Mouse (Mus musculus): Measurements from ENCODE around the gene Raf1. TPM values are rescaled to one million over a fixed set of nuclear protein-coding genes. Genes with fewer than 3 reads are reported as not detected.
A peak's percentile ranks its signal among the peaks of the same experiment; 100 is the strongest.

Gene Raf1
- polyA plus RNA-seq, 1 experiment from 2014 or later = 109 TPM

DNA sequence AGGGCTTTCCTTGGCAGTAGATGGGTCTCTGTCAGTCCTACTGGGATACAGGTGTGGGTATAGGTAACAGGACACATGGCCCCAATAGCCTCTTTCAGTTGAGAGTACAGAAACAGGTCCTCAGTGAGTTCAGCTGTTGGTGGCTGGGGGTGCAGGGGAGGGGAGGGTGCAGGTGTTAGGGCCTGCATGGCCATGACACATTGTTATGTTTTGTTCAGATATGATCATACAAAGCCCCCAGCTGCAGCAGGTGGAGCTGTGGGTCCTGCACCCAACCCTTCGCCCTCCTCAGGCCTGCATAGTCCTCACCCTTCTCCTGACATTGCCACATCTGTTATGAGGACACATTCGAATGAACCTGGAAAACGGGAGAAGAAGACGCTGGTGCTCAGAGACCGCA, 66.1 kb downstream of the Raf1 start:
- WGBS = 90% methylated on average over 5 of the region's 5 CpGs

GRCm38 (mm10) chr6:115609121-115609520, 67.3 kb downstream of the Raf1 start:
- Histone ChIP-seq H3K4me1 (replicated peaks) (peaks cover 10% of the 10 kb centered on the region; the same call in 1 of the 2 replicates), H3K27me3 (replicated peaks) (no peaks in the 10 kb centered on the region), H3K4me2 (no peak overlapping the region), H3K27ac (ENCODE audit: poor library complexity, severe bottlenecking) (no peak overlapping the region), H3K9ac (no peak overlapping the region), H3K36me3 (peaks cover 48% of the 10 kb centered on the region), H3K9me3 (replicated peaks) (no peaks in the 10 kb centered on the region), H3K4me3 (no peak overlapping the region)
- ATAC-seq (ENCODE audit: insufficient number of reproducible peaks, low FRiP score) = no peak
- 75% methylated on average over 3 of the region's 3 CpGs for WGBS

More for the DNA sequence above, 66.1 kb downstream of the Raf1 start:
- Histone ChIP-seq H3K9me3 (replicated peaks) (no peaks in the 10 kb centered on the region), H3K9ac (no peak overlapping the region), H3K4me3 (no peak overlapping the region), H3K4me2 (no peak overlapping the region), H3K36me3 (peaks cover 57% of the 10 kb centered on the region), H3K27me3 (replicated peaks) (no peaks in the 10 kb centered on the region), H3K27ac (ENCODE audit: poor library complexity, severe bottlenecking) (no peak overlapping the region), H3K4me1 (replicated peaks) (peaks cover 10% of the 10 kb centered on the region; the same call in 1 of the 2 replicates)
- no peak for ATAC-seq (ENCODE audit: insufficient number of reproducible peaks, low FRiP score)

DNA sequence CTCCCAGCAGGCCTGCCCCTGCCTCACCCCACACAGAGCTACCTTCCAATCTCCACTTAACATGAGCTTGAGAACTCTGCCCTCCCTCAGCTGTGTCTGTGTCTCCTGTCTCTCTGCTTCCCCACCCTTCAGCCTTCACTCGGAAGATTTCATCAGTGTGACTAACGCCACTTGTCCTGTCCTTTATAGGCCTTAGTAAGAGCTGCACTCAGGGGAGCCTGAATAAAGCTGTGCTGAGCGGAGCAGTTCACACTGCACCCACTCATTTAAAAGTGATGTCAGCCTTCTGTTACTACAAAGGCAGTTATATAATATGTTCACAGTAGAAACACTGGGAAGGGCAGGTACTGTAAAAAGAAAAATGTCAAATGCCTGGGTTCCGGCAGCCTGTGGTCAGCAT, 69.0 kb downstream of the Raf1 start:
- peaks cover 31% of the 10 kb centered on the region for H3K36me3 ChIP-seq
- peaks cover 18% of the 10 kb centered on the region for H3K4me1 ChIP-seq (replicated peaks)
- H3K9me3 ChIP-seq (replicated peaks) = no peaks in the 10 kb centered on the region
- 75% methylated on average over 4 of the region's 4 CpGs for WGBS
- no peak overlapping the region for H3K9ac ChIP-seq
- H3K4me3 ChIP-seq = no peak overlapping the region
- H3K4me2 ChIP-seq = no peak overlapping the region
- ATAC-seq (ENCODE audit: insufficient number of reproducible peaks, low FRiP score) = no peak
- no peak overlapping the region for H3K27ac ChIP-seq (ENCODE audit: poor library complexity, severe bottlenecking)
- no peaks in the 10 kb centered on the region for H3K27me3 ChIP-seq (replicated peaks)

DNA sequence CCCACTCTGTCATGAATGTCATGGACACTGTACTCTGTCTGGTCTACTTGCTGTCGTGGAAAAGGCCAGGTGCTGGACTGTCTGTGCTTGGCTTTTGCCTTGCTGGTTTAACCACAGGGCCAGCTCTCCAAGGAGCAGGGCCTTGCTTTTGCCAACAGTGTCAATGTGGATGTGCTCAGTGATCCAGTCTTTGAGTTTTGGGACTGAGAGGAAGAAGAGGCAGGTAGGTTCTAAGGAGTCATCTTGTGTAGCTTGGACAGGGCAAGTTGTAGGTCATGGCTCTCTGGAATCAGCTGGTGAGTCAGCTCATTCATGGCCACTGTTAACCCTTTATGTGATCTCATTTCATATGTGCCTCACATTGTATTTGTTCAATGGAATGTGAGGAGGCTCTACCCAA, 70.0 kb downstream of the Raf1 start:
- peaks cover 22% of the 10 kb centered on the region for H3K36me3 ChIP-seq
- no peak for ATAC-seq (ENCODE audit: insufficient number of reproducible peaks, low FRiP score)
- no peak overlapping the region for H3K4me2 ChIP-seq
- no peak overlapping the region for H3K4me3 ChIP-seq
- H3K9me3 ChIP-seq (replicated peaks) = no peaks in the 10 kb centered on the region
- no peak overlapping the region for H3K27ac ChIP-seq (ENCODE audit: poor library complexity, severe bottlenecking)
- WGBS = 67% methylated on average over 1 of the region's 1 CpGs
- H3K9ac ChIP-seq = no peak overlapping the region
- H3K27me3 ChIP-seq (replicated peaks) = no peaks in the 10 kb centered on the region
- H3K4me1 ChIP-seq (replicated peaks) = peaks cover 19% of the 10 kb centered on the region

DNA sequence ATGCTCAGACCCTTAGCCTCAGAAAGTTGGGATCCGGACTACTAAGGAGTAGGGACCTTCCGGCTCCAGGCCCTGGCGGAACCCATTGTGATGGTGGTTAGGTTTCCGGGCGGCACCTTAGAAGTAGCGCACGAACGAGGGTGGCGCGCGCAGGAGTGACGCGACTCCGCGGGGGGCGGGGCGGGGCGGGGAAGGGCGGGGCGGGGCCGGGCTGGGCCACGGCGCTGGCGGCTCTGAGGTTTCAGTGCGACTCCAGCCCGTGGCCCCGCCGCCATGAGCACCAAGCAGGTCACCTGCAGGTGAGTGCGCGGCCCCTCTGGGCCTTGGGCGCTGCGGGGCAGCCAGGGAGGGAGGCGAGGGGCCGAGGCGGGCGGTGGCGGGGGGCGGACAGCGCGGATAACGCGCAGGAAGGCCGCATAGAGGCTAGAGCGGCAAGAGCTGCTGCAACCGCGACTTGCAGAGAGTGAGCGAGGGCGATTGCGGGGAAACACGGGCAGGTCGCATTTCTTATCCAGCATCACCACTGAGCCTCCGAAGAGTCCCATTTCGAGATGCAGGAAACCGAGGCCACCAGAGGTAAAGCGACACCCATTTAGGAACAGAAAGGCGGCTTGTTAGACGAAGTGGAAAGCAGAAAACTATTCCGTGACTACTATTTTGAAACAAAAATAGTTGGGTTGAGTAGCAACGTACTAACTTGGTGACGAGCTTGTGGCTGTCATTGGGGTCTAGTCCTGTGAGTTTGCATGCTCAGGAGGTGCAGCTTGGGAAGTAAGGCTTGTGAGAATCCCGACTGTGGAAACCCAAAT, 74.5 kb downstream of the Raf1 start, which contains the start of gene Mkrn2:
Mkrn2 (plus strand) TSS at position 188 of the 809 bp plus-strand sequence.
- under 1% methylated on average over 59 of the region's 61 CpGs for WGBS
- peak within 1 kb of the TSS; percentile 95 for H3K9ac ChIP-seq
- H3K36me3 ChIP-seq = 0 out of 2 replicates have a peak, but pooled peaks cover 2% of the 10 kb centered on the region
- H3K4me2 ChIP-seq = peak within 1 kb of the TSS; percentile 82
- no peaks in the 10 kb centered on the region for H3K27me3 ChIP-seq (replicated peaks)
- peaks cover 13% of the 10 kb centered on the region for H3K4me1 ChIP-seq (replicated peaks)
- H3K4me3 ChIP-seq = peak within 1 kb of the TSS; percentile 98
- H3K27ac ChIP-seq (ENCODE audit: poor library complexity, severe bottlenecking) = peak within 1 kb of the TSS; percentile 77
- ATAC-seq (ENCODE audit: insufficient number of reproducible peaks, low FRiP score) = peak; percentile 96
- H3K9me3 ChIP-seq (replicated peaks) = 0 out of 2 replicates have a peak, but pooled peaks cover 4% of the 10 kb centered on the region

- 0 out of 2 replicates have a peak, but pooled peaks cover 2% of the 10 kb centered on the region for H3K36me3 ChIP-seq
- H3K27ac ChIP-seq (ENCODE audit: poor library complexity, severe bottlenecking) = no peak overlapping the region
- H3K9me3 ChIP-seq (replicated peaks) = 0 out of 2 replicates have a peak, but pooled peaks cover 4% of the 10 kb centered on the region
- H3K4me3 ChIP-seq = peak overlapping the region; percentile 98
- H3K4me2 ChIP-seq = peak overlapping the region; percentile 82
- H3K9ac ChIP-seq = no peak overlapping the region
- peaks cover 10% of the 10 kb centered on the region for H3K4me1 ChIP-seq (replicated peaks)
- no peaks in the 10 kb centered on the region for H3K27me3 ChIP-seq (replicated peaks)
- ATAC-seq (ENCODE audit: insufficient number of reproducible peaks, low FRiP score) = no peak
- 68% methylated on average over 4 of the region's 4 CpGs for WGBS
These were observed 75.1 kb downstream of the Raf1 start for GRCm38 (mm10) chr6:115601322-115601714.

- 0 out of 2 replicates have a peak, but pooled peaks cover 4% of the 10 kb centered on the region for H3K9me3 ChIP-seq (replicated peaks)
These were observed 80.8 kb downstream of the Raf1 start for GRCm38 (mm10) chr6:115595667-115596066.

DNA sequence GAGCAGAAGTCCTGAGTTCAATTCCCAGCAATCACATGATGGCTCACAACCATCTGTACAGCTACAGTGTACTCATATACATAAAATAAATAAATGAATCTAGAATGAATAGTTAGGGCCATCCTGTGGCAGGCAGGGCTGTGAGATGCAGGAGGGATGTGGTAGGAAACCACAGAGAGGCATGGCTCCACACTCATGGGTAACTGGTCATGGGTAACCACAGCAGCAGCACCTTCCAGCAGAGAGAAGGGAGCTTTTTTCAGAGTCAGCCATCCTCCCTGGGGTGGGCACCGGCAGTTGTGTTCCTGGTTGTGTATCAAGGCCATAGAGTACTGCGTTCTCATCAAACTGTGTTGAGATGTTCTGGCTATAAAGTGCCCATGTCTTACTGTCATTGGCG, 82.0 kb downstream of the Raf1 start:
- H3K27ac ChIP-seq (ENCODE audit: poor library complexity, severe bottlenecking) = no peak overlapping the region
- no peaks in the 10 kb centered on the region for H3K9me3 ChIP-seq (replicated peaks)
- H3K9ac ChIP-seq = no peak overlapping the region
- H3K4me2 ChIP-seq = no peak overlapping the region
- H3K4me3 ChIP-seq = no peak overlapping the region
- no peaks in the 10 kb centered on the region for H3K36me3 ChIP-seq
- H3K27me3 ChIP-seq (replicated peaks) = no peaks in the 10 kb centered on the region
- ATAC-seq (ENCODE audit: insufficient number of reproducible peaks, low FRiP score) = no peak
- 0 out of 2 replicates have a peak, but pooled peaks cover 5% of the 10 kb centered on the region for H3K4me1 ChIP-seq (replicated peaks)
- WGBS = 68% methylated on average over 3 of the region's 3 CpGs

More at GRCm38 (mm10) chr6:115595667-115596066, 80.8 kb downstream of the Raf1 start:
- 48% methylated on average over 3 of the region's 3 CpGs for WGBS
- no peak overlapping the region for H3K4me3 ChIP-seq
- 0 out of 2 replicates have a peak, but pooled peaks cover 5% of the 10 kb centered on the region for H3K4me1 ChIP-seq (replicated peaks)
- H3K4me2 ChIP-seq = no peak overlapping the region
- H3K36me3 ChIP-seq = no peaks in the 10 kb centered on the region
- no peak overlapping the region for H3K9ac ChIP-seq
- ATAC-seq (ENCODE audit: insufficient number of reproducible peaks, low FRiP score) = no peak
- H3K27me3 ChIP-seq (replicated peaks) = no peaks in the 10 kb centered on the region
- no peak overlapping the region for H3K27ac ChIP-seq (ENCODE audit: poor library complexity, severe bottlenecking)

DNA sequence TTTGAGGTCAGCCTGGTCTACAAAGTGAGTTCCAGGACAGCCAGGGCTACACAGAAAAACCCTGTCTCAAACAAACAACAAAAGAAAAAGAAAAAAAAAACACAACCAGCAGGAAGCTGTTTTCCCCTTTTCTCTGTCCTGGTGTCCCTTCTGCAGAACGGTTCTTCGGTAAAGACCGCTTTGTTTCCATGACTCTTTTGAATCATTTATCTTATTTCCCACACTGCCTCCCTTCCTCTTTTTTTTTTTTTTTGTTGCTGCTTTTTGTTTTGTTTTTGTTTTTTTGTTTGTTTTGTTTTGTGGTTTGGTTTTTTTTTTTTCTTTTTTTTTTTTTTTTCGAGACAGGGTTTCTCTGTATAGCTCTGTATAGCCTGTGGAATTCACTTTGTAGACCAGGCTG, 83.2 kb downstream of the Raf1 start:
- WGBS = 77% methylated on average over 4 of the region's 4 CpGs
- Histone ChIP-seq H3K4me2 (no peak overlapping the region), H3K9ac (no peak overlapping the region), H3K4me3 (no peak overlapping the region), H3K4me1 (replicated peaks) (0 out of 2 replicates have a peak, but pooled peaks cover 5% of the 10 kb centered on the region), H3K27ac (ENCODE audit: poor library complexity, severe bottlenecking) (no peak overlapping the region), H3K36me3 (no peaks in the 10 kb centered on the region), H3K9me3 (replicated peaks) (no peaks in the 10 kb centered on the region), H3K27me3 (replicated peaks) (no peaks in the 10 kb centered on the region)
- ATAC-seq (ENCODE audit: insufficient number of reproducible peaks, low FRiP score) = no peak

GRCm38 (mm10) chr6:115592458-115592857, 84.0 kb downstream of the Raf1 start, which contains the start of gene Mkrn2os:
TSS of gene Mkrn2os (minus strand) at chr6:115592576.
- H3K9ac ChIP-seq = peak within 1 kb of the TSS; percentile 41; the same call in 1 of the 2 replicates
- no peak within 1 kb of the TSS for H3K4me3 ChIP-seq
- no peaks in the 10 kb centered on the region for H3K36me3 ChIP-seq
- no peaks in the 10 kb centered on the region for H3K27me3 ChIP-seq (replicated peaks)
- ATAC-seq (ENCODE audit: insufficient number of reproducible peaks, low FRiP score) = no peak
- H3K27ac ChIP-seq (ENCODE audit: poor library complexity, severe bottlenecking) = no peak within 1 kb of the TSS
- WGBS = 45% methylated on average over 5 of the region's 5 CpGs
- H3K4me2 ChIP-seq = peak within 1 kb of the TSS; percentile 21
- H3K4me1 ChIP-seq (replicated peaks) = 0 out of 2 replicates have a peak, but pooled peaks cover 5% of the 10 kb centered on the region
- H3K9me3 ChIP-seq (replicated peaks) = no peaks in the 10 kb centered on the region

DNA sequence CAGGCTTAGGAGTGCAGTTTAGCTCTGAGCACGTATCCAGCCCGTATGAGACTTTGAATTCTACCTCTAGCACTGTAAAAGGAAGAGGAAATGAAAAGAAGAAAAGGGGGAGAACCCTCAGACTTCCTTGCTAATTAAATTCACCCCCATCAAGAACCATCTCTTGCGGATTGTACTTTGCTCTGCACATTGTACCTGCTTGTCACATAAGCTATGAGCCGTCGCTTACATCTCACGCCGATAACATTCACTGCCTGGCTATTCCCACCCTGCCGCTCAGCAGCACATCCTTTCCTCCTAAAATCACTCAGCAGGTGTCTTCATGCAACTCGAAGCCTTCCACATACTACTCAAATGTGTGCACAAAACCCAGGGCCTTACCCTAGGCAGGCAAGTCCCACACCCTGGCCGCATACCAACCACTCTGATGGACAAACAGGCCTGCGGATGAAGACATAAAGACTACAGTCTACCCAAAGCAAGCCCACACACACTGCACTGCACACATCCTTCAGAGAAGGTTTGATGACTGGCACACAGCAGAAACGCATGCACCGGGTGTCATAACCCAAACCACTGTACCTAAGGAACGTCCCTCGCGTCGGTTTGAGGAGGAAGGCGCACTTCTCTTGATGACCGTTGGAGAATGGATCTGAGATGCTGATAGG, 84.6 kb downstream of the Raf1 start:
- Histone ChIP-seq H3K9ac (no peak overlapping the region), H3K27ac (ENCODE audit: poor library complexity, severe bottlenecking) (no peak overlapping the region), H3K4me1 (replicated peaks) (0 out of 2 replicates have a peak, but pooled peaks cover 5% of the 10 kb centered on the region), H3K27me3 (replicated peaks) (no peaks in the 10 kb centered on the region), H3K4me3 (no peak overlapping the region), H3K9me3 (replicated peaks) (no peaks in the 10 kb centered on the region), H3K36me3 (no peaks in the 10 kb centered on the region), H3K4me2 (no peak overlapping the region)
- ATAC-seq (ENCODE audit: insufficient number of reproducible peaks, low FRiP score) = no peak
- WGBS = 85% methylated on average over 19 of the region's 19 CpGs

Data from heart, embryonic 12.5 days (tissue).